Mouse (Mus musculus) limb, embryonic 12.5 days (tissue): ENCODE results near the gene T2. TPM values are rescaled to one million over a fixed set of nuclear protein-coding genes. Genes with fewer than 3 reads are reported as not detected.

Experiments
- ATAC-seq: fragments of 200-750 bp; cut with Nextera tagmentation; 2 replicates; pipeline ENCODE4 v1.8.0; 2017; ENCODE audit warnings: low read depth, moderate TSS enrichment; ENCODE audit not compliant: insufficient number of reproducible peaks, insufficient read depth, low FRiP score, low TSS enrichment
- H3K27ac ChIP-seq: fragments of 300-500 bp; sonication (generic); 2 replicates; pipeline ENCODE4 v1.5.1; 2016; ENCODE audit warnings: mild to moderate bottlenecking, moderate library complexity
- H3K27me3 ChIP-seq: fragments of 300-500 bp; sonication (generic); 2 replicates; pipeline ENCODE4 v1.6.1; 2016; ENCODE audit warnings: mild to moderate bottlenecking, moderate library complexity
- H3K36me3 ChIP-seq: fragments of 300-500 bp; sonication (generic); 2 replicates; pipeline ENCODE4 v1.6.1; 2016; ENCODE audit warnings: mild to moderate bottlenecking, moderate library complexity
- H3K4me1 ChIP-seq: fragments of 300-500 bp; sonication (generic); replicated peaks from 2 replicates; pipeline ENCODE4 v1.6.1; 2016
- H3K4me2 ChIP-seq: fragments of 300-500 bp; sonication (generic); 2 replicates; pipeline ENCODE4 v1.6.1; 2016; ENCODE audit warnings: mild to moderate bottlenecking, moderate library complexity
- H3K4me3 ChIP-seq: fragments of 300-500 bp; sonication (generic); replicated peaks from 2 replicates; pipeline ENCODE4 v1.5.1; 2016; ENCODE audit warnings: mild to moderate bottlenecking
- H3K9ac ChIP-seq: fragments of 300-500 bp; sonication (generic); replicated peaks from 2 replicates; pipeline ENCODE4 v1.6.1; 2016; ENCODE audit warnings: mild to moderate bottlenecking, moderate library complexity
- H3K9me3 ChIP-seq: fragments of 300-500 bp; sonication (generic); 2 replicates; pipeline ENCODE4 v1.6.1; 2016; ENCODE audit warnings: mild to moderate bottlenecking, moderate library complexity
- WGBS: fragments of 180-500 bp; shearing (Covaris S2); methylation state at CpG from one replicate; pipeline ENCODE4 v1.1.7; 2016; 5-methylcytosine and 5-hydroxymethylcytosine counted together
- polyA plus RNA-seq: library from polyadenylated mRNA; unstranded; fragments of >200 nt; fragmentation: Nextera tagmentation; extraction: Ambion mirVana; gene quantifications from 2 replicates; pipeline ENCODE4 v1.2.1, GENCODE M21; 2016

Gene T2
- polyA plus RNA-seq, 1 experiment from 2014 or later: 1.4 TPM

GRCm38 (mm10) chr17:8420739-8421138, 64.9 kb downstream of the T2 start:
- no peaks in the 10 kb centered on the region for H3K36me3 ChIP-seq
- no peak overlapping the region for H3K4me3 ChIP-seq
- no peak overlapping the region for H3K4me2 ChIP-seq
- no peaks in the 10 kb centered on the region for H3K9me3 ChIP-seq
- H3K9ac ChIP-seq: no peak overlapping the region
- H3K4me1 ChIP-seq: peaks cover 3% of the 10 kb centered on the region; the same call in 1 of the 2 replicates
- ATAC-seq: no peak
- no peak overlapping the region for H3K27ac ChIP-seq
- WGBS: 84% methylated on average over 1 of the region's 1 CpGs
- H3K27me3 ChIP-seq: no peaks in the 10 kb centered on the region; the same call in 1 of the 2 replicates

- Histone ChIP-seq H3K27ac (no peak overlapping the region), H3K4me3 (no peak overlapping the region), H3K27me3 (no peaks in the 10 kb centered on the region), H3K9me3 (no peaks in the 10 kb centered on the region), H3K4me1 (no peaks in the 10 kb centered on the region), H3K4me2 (no peak overlapping the region), H3K9ac (no peak overlapping the region), H3K36me3 (no peaks in the 10 kb centered on the region)
- no peak for ATAC-seq
- WGBS: 14% methylated on average over 5 of the region's 5 CpGs
Observed at GRCm38 (mm10) chr17:8421517-8421916, 65.7 kb downstream of the T2 start.

- no peak overlapping the region for H3K9ac ChIP-seq
- no peaks in the 10 kb centered on the region for H3K4me1 ChIP-seq
- no peaks in the 10 kb centered on the region for H3K9me3 ChIP-seq
- no peaks in the 10 kb centered on the region for H3K36me3 ChIP-seq
- peaks cover 13% of the 10 kb centered on the region for H3K27me3 ChIP-seq
- H3K4me2 ChIP-seq: no peak overlapping the region
- 52% methylated on average over 2 of the region's 2 CpGs for WGBS
- no peak overlapping the region for H3K27ac ChIP-seq
- H3K4me3 ChIP-seq: no peak overlapping the region
- no peak for ATAC-seq
Observed at GRCm38 (mm10) chr17:8423283-8423682, 67.5 kb downstream of the T2 start.

GRCm38 (mm10) chr17:8429436-8429835, 73.6 kb downstream of the T2 start:
- no peak overlapping the region for H3K4me3 ChIP-seq
- no peak overlapping the region for H3K4me2 ChIP-seq
- H3K27ac ChIP-seq: no peak overlapping the region
- H3K9ac ChIP-seq: no peak overlapping the region
- no peak for ATAC-seq
- H3K4me1 ChIP-seq: peaks cover 25% of the 10 kb centered on the region
- H3K9me3 ChIP-seq: no peaks in the 10 kb centered on the region
- H3K27me3 ChIP-seq: peaks cover 74% of the 10 kb centered on the region
- H3K36me3 ChIP-seq: no peaks in the 10 kb centered on the region
- under 1% methylated on average over 16 of the region's 16 CpGs for WGBS

GRCm38 (mm10) chr17:8429896-8430295, 74.1 kb downstream of the T2 start:
- no peak overlapping the region for H3K4me2 ChIP-seq
- H3K9me3 ChIP-seq: no peaks in the 10 kb centered on the region
- no peak for ATAC-seq
- H3K27me3 ChIP-seq: peaks cover 79% of the 10 kb centered on the region
- H3K4me1 ChIP-seq: peaks cover 29% of the 10 kb centered on the region
- 2% methylated on average over 5 of the region's 5 CpGs for WGBS
- no peak overlapping the region for H3K9ac ChIP-seq
- H3K4me3 ChIP-seq: no peak overlapping the region
- H3K27ac ChIP-seq: no peak overlapping the region
- no peaks in the 10 kb centered on the region for H3K36me3 ChIP-seq

GRCm38 (mm10) chr17:8432179-8432800, 76.5 kb downstream of the T2 start:
- no peak for ATAC-seq
- Histone ChIP-seq H3K4me1 (peaks cover 35% of the 10 kb centered on the region), H3K4me2 (no peak overlapping the region), H3K36me3 (no peaks in the 10 kb centered on the region), H3K27ac (no peak overlapping the region), H3K27me3 (peaks cover 99% of the 10 kb centered on the region), H3K9ac (no peak overlapping the region), H3K9me3 (no peaks in the 10 kb centered on the region), H3K4me3 (peak overlapping the region; percentile 41)
- WGBS: under 1% methylated on average over 17 of the region's 17 CpGs

- Histone ChIP-seq H3K9me3 (no peaks in the 10 kb centered on the region), H3K4me2 (peak overlapping the region; percentile 63), H3K27me3 (peaks cover 99% of the 10 kb centered on the region), H3K4me3 (peak overlapping the region; percentile 41), H3K27ac (no peak overlapping the region), H3K9ac (no peak overlapping the region), H3K36me3 (no peaks in the 10 kb centered on the region), H3K4me1 (peaks cover 35% of the 10 kb centered on the region)
- under 1% methylated on average over 52 of the region's 52 CpGs for whole genome bisulfite sequencing
- ATAC-seq: no peak; the same call in 1 of the 2 replicates
Observed at GRCm38 (mm10) chr17:8433121-8433977, 77.6 kb downstream of the T2 start.

GRCm38 (mm10) chr17:8433978-8434960, 78.5 kb downstream of the T2 start, which contains the start of gene T:
Gene T (plus strand): TSS chr17:8434423.
- H3K9me3 ChIP-seq: no peaks in the 10 kb centered on the region
- peaks cover 99% of the 10 kb centered on the region for H3K27me3 ChIP-seq
- H3K4me2 ChIP-seq: peak within 1 kb of the TSS; percentile 63
- ATAC-seq: no peak
- no peak within 1 kb of the TSS for H3K27ac ChIP-seq
- peaks cover 35% of the 10 kb centered on the region for H3K4me1 ChIP-seq
- H3K36me3 ChIP-seq: no peaks in the 10 kb centered on the region
- H3K9ac ChIP-seq: no peak within 1 kb of the TSS
- under 1% methylated on average over 65 of the region's 65 CpGs for WGBS
- H3K4me3 ChIP-seq: peak within 1 kb of the TSS; percentile 41

- Histone ChIP-seq H3K4me2 (no peak overlapping the region), H3K27ac (no peak overlapping the region), H3K4me3 (no peak overlapping the region), H3K9ac (no peak overlapping the region), H3K9me3 (no peaks in the 10 kb centered on the region), H3K4me1 (peaks cover 32% of the 10 kb centered on the region), H3K36me3 (no peaks in the 10 kb centered on the region), H3K27me3 (peaks cover 90% of the 10 kb centered on the region)
- 26% methylated on average over 7 of the region's 7 CpGs for WGBS
- ATAC-seq: no peak
Observed at GRCm38 (mm10) chr17:8436184-8436583, 80.4 kb downstream of the T2 start.

GRCm38 (mm10) chr17:8444062-8444461, 88.3 kb downstream of the T2 start:
- no peak overlapping the region for H3K4me3 ChIP-seq
- H3K36me3 ChIP-seq: no peaks in the 10 kb centered on the region
- H3K9ac ChIP-seq: no peak overlapping the region
- ATAC-seq: no peak
- H3K9me3 ChIP-seq: no peaks in the 10 kb centered on the region
- no peaks in the 10 kb centered on the region for H3K4me1 ChIP-seq
- 57% methylated on average over 3 of the region's 3 CpGs for WGBS
- H3K4me2 ChIP-seq: no peak overlapping the region
- peaks cover 16% of the 10 kb centered on the region for H3K27me3 ChIP-seq
- no peak overlapping the region for H3K27ac ChIP-seq
